Mouse (Mus musculus) adrenal gland, adult 18-20 months (tissue): Measurements from ENCODE around the gene Thsd4. TPM values are rescaled to one million over a fixed set of nuclear protein-coding genes. Genes with fewer than 3 reads are reported as not detected.

Experiments
- DNase-seq, 2 experiments: peaks; one replicate each; pipeline ENCODE4 v3.0.0; 2021 to 2022; ENCODE audit warnings: low spot score in 2 of 2
- long read RNA-seq, 2 experiments: library from polyadenylated mRNA; stranded (forward); transcript quantifications; one replicate each; pipeline ENCODE4 v2.0.0; 2021
- total RNA-seq, 2 experiments: library from RNA; stranded (reverse); gene quantifications; 1 replicate in 1 of 2; 2 replicates in 1 of 2; pipeline ENCODE4 v1.2.3; 2021

Gene Thsd4
- total RNA-seq = 1 to 10 TPM; 3.2 to 3.6 TPM
- long read RNA-seq, experiment 1, full-length matches to known transcripts = 1 of 2 reads
- long read RNA-seq, experiment 1, partial matches to known transcripts = 0 of 2 reads
- long read RNA-seq, experiment 1, other reads (novel, unspliced or antisense) = 1 of 2 reads
- long read RNA-seq, experiment 2, partial matches to known transcripts = 0 of 3 reads
- long read RNA-seq, experiment 2, other reads (novel, unspliced or antisense) = 3 of 3 reads

DNA sequence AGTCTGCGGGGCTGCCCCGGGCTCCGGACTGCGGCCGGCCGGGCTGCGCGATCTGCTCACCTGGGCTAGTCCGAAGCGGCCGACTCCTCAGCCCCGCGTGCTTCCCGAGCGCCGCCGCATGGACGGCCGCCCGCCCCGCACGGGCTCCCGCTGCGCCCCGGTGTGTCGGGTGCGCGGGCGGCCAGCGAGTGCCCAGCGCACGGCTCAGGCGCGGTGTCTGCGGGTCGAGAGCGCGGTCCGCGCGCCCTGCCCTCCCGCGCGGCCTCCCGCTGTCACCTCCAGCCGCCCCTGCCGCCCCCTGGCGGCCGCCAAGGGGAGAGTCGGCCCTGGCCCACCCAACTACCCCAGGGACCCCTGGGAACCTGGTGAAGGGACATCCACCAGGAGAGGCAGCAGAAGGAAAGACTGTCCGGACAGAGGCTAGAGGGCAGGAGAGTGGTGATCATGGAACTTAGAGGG lies at the start of gene Thsd4:
Gene Thsd4, minus strand, starts transcription at position 241 of the 459 bp plus-strand sequence.
- peak; percentile 61 to 62 for DNase-seq

GRCm38 (mm10) chr9:60571041-60571440 lies 49.2 kb upstream of the Thsd4 start:
- no peak for DNase-seq

- DNase-seq = no peak
Measured at GRCm38 (mm10) chr9:60569366-60569765, 47.5 kb upstream of the Thsd4 start.

DNA sequence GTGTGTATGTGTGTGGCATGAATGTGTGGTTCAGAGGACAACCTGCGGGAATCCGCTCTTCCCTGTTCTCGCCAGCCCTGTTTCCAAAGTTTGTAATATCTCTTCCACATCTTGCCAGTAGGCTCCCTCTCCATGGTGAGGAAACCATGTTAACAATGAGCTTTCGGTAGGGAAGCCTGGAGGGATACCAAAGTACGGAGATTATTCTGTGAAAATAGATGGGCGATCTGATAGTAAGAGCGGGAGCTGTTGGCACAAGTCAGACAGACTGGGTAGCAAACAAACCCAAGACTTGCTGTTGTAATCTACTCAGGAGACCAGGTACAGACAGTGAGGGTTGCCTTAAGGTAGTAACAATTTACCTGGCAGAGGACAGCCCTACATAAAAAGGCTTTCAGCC lies 42.0 kb upstream of the Thsd4 start:
- DNase-seq = no peak

GRCm38 (mm10) chr9:60562443-60563371 lies 40.9 kb upstream of the Thsd4 start:
- no peak for DNase-seq

GRCm38 (mm10) chr9:60561641-60562289 lies 39.9 kb upstream of the Thsd4 start:
- DNase-seq = no peak

DNA sequence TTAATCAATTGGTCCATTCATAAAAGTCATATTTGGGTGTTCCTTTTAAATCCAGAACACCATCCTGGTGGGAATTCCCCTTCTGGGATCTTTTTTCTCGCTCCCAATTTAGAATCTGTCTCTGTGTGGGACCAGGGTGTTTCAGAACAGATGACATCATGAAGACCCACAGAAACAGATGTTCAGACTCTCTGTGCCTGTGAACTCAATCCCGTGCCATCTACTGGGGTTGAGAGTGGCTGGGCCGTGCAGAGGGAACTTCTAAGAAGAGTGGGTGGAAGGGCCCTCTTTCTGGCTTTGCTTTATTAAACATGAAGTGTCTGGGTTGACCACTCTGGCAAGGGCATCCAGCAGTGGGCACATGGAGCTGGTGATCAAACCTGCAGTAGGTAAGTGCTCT lies 36.7 kb upstream of the Thsd4 start:
- DNase-seq = no peak

- no peak for DNase-seq
Measured at GRCm38 (mm10) chr9:60551238-60551637, 29.4 kb upstream of the Thsd4 start.

GRCm38 (mm10) chr9:60548182-60548581 lies 26.3 kb upstream of the Thsd4 start:
- peak; percentile 26 to 43 for DNase-seq

GRCm38 (mm10) chr9:60546169-60546568 lies 24.3 kb upstream of the Thsd4 start:
- DNase-seq = no peak

DNA sequence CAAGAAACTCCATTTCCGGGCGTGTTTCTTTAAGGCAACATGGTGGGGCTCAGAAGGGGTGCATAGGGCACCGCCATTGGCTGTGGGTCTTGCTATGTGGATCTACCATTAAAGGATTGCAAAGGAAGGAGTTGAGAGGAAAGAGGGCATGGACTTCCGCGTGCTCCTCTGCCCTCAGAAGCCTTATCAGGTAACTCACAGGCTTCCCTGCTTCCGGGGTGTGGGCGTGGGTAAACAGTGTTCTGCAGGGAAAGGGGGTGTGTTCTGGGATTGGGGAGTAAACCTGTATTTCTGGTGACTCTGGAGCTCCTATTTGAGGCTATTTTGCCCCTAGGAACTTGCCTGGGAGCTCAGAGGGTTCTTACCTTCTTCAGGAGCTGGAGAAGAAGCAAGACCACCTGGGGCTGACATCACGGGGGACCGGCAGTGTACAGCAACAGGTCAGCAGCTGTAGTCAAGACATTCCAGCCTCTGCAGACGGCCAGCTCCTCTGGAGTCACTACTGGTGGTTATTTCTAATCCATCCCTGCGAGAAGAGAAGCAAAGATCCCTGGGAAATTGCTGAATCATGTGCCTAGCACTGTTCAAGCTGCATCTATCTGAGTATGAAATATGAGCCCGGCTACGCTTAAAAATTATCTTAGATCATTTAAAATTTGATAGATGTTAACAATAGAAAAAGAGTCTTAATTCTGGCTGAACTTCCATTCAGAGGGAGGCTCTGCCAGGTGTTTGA lies 23.7 kb upstream of the Thsd4 start:
- DNase-seq = no peak

- DNase-seq = no peak
Measured at GRCm38 (mm10) chr9:60543422-60544015, 21.7 kb upstream of the Thsd4 start.

DNA sequence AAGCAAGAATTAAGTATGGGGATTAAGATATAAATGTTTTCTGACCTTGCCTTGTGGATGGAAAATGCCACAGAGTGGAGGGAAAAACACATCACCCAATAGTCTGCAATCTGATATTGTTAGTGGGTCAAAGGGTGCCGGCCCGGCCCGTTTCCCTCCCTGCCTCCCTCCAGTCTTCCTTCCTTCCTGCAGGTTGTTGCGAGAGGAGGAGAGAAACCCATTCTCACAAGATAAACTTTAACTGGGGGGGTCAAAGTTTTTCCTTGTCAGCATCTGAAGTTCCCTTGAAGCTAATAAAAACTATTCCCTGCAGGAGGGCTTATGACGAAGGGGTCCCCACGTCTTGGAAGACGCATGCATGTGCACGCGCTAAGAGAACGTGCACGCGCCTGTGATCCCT lies 8.5 kb upstream of the Thsd4 start:
- no peak for DNase-seq

DNA sequence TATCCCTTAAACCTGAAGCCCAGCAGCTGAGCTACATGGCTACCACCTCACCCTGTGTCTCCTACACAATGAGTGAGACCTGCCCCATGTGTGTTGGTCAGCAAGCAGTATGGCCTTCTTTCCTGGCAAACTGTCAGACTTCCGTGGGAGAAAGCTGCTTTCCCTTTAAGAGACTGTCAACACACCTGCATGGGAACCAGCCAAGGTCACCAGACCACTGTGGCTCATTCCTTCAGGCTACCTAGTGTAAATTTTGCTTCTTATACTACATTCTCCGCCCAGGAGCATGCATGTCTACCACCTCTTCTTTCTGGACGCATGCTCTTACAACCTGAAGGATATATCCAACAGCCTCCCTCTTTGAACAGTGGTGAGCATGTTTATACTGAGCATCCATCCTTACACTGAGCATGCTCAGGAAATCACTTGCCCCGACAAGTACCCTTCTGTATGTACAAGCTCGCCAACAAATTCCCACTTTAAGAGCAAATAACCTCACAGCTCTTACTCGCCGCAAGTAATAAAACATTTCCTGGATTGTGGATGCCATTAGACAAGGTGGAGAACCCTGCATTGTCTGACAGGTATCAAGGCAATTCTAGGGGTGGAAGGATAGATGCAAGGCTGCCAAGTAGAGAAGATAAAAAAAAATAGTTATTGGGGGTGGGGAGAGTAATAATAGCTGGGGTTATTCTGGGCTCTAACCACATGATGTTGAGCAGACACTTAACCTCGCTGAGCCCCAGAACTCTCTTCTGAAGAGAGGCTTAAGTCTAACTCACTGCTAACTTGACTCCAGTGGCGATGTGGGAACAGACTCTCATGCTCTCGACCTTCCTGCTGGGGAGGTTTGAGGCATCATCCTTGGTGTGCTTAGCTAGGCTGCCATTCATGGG lies 7.8 kb upstream of the Thsd4 start:
- no peak for DNase-seq

DNA sequence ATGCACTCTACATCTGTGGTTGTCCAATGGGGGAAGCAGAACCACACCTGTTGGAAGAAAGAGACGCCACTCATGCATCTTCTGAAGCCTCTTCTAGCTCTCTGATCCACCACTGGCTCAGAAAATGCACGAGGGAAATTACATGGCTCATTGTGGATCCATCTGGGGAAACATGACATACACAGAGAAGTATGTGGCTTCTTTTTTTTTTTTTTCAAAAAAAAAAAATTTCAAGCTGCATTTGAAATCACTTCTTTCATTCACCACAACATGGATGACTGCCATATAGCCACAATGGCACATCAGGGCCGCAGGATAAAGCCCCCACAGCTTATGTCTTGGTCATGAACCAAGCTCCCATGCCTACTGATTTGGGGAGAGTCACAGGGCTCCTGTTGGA lies 6.4 kb upstream of the Thsd4 start:
- DNase-seq = no peak

- DNase-seq = no peak
Measured at GRCm38 (mm10) chr9:60527836-60528235, 6.0 kb upstream of the Thsd4 start.

- no peak for DNase-seq
Measured at GRCm38 (mm10) chr9:60527051-60527450, 5.2 kb upstream of the Thsd4 start.

DNA sequence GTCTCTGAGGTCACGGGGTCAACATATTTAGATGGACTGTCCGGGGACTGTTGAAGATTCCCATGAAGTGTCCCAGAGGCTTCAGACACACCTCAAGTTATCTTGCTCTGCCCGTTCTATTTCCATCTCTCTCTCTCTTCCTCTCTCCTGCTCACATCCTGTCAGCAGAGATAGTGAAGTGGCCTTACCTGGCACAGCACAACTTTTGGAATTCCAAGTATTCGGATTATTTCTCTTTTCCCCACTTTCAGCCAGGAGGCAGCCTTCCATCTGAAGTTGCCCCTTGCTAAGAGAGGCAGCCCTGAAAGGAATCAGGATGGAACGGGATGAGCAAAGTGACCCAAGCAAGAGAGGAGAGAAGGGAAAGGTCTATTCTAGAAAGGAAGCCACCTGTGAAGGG lies 4.3 kb upstream of the Thsd4 start:
- no peak for DNase-seq

DNA sequence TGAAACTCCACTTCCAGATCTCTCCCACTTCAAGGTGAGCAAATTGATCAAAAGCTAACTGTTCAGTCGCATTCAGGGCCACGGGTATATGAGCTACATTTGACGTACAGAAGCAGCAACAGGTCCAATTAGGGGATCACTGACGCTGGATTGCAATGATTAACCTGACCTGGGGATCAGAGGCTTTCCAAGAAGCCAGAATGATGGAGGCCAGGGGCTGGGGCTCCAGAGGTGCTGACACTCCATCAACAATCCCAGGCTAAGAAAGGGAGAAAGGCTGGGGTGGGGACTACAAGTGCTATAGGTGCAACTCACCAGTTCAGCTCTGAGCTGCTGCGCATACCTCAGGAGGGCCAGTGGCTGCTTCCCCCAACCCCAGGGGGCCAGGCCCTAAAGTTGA lies 703 bp downstream of the Thsd4 start:
- no peak for DNase-seq

GRCm38 (mm10) chr9:60519601-60520000 lies 2.2 kb downstream of the Thsd4 start:
- DNase-seq = no peak
